Mouse (Mus musculus): ENCODE data around the gene Nrm.

DNA sequence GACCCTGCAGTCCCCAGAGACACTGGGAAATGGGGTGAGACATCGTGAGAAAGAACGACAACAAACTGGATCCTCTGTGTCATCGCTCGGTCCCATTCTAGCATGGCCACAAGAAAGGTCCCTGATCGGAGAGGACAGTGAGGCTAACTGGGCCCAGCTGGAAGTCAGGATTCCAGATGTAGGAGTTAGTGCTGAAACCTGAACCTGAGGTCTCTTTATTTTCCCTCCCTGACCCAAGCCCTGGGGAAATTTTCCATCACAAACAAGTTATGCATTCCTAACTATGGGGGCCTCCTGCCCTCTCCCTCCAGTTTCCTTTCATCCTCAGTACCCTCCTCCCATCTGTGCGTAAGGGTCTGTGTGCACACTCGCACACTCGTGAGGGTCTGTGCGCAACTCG lies 43.9 kb upstream of the Nrm start:
- TF ChIP-seq TAL1 (IDR thresholded peaks at IDR 0.05; ENCODE audit: low read length) (no peak), GATA1 (IDR thresholded peaks at IDR 0.05; ENCODE audit: low read length) (no peak)
